Mouse (Mus musculus) heart, adult 2 months (tissue): ENCODE measurements around the gene Relch. TPM values are rescaled to one million over a fixed set of nuclear protein-coding genes. Genes with fewer than 3 reads are reported as not detected.

Experiments
- DNase-seq, 2 experiments: peaks; one replicate each; pipeline ENCODE4 v3.0.0; 2021
- H3K27ac ChIP-seq: fragments of 200-600 bp; 2 replicates; pipeline ENCODE4 v1.8.1; 2022
- H3K27me3 ChIP-seq: fragments of 200-500 bp; 2 replicates; pipeline ENCODE4 v1.6.1; 2012; ENCODE audit warnings: mild to moderate bottlenecking, low read length, inconsistent platforms, mixed read lengths; ENCODE audit not compliant: control insufficient read depth, insufficient read depth
- H3K36me3 ChIP-seq: fragments of 200-500 bp; 2 replicates; pipeline ENCODE4 v1.6.1; 2012; ENCODE audit warnings: low read length, inconsistent platforms; ENCODE audit not compliant: control insufficient read depth, insufficient read depth
- H3K4me1 ChIP-seq: fragments of 200-500 bp; 2 replicates; pipeline ENCODE4 v1.6.1; 2011; ENCODE audit warnings: low read length; ENCODE audit not compliant: control insufficient read depth, insufficient read depth
- H3K4me3 ChIP-seq: fragments of 200-600 bp; 2 replicates; pipeline ENCODE4 v1.8.1; 2022
- H3K79me2 ChIP-seq: fragments of 200-500 bp; replicated peaks from 2 replicates; pipeline ENCODE4 v1.6.1; 2012; ENCODE audit warnings: mild to moderate bottlenecking, inconsistent platforms, low read length, moderate library complexity, mixed read lengths; ENCODE audit not compliant: control insufficient read depth, insufficient read depth
- H3K9ac ChIP-seq: fragments of 200-500 bp; 2 replicates; pipeline ENCODE4 v1.6.1; 2012; ENCODE audit warnings: low read depth, mild to moderate bottlenecking, control low read depth, inconsistent platforms, low read length, mixed read lengths
- CTCF ChIP-seq: fragments of 200-600 bp; IDR thresholded peaks from 2 replicates; pipeline ENCODE4 v1.8.1; 2022; ENCODE audit warnings: antibody characterized with exemption, mild to moderate bottlenecking, moderate library complexity
- EP300 ChIP-seq: fragments of 200-500 bp; IDR thresholded peaks from 2 replicates; pipeline ENCODE4 v1.6.1; 2011; ENCODE audit warnings: low read depth, low read length, control low read depth; ENCODE audit not compliant: insufficient read depth
- POLR2A ChIP-seq: fragments of 200-500 bp; IDR thresholded peaks from 2 replicates; pipeline ENCODE4 v1.6.1; 2011; ENCODE audit warnings: mild to moderate bottlenecking, low read depth, low read length, control low read depth; ENCODE audit not compliant: insufficient read depth
- WGBS: fragments of 180-500 bp; shearing (Covaris S2); methylation state at CpG from one replicate; pipeline ENCODE4 v1.1.7; 2018; 5-methylcytosine and 5-hydroxymethylcytosine counted together
- intact Hi-C: fragments of 180-260 bp; cut with DNase I; formaldehyde crosslinking; loops from one replicate; pipeline ENCODE4 v1.15.1; 2025
- polyA plus RNA-seq: library from polyadenylated mRNA; depleted of rRNA; stranded (reverse); fragments of >200 nt; gene quantifications from 2 replicates; pipeline ENCODE4 v1.2.3, GENCODE M21; 2012
- total RNA-seq, 2 experiments: library from RNA; stranded (reverse); gene quantifications; 2 replicates each; pipeline ENCODE4 v1.2.3; 2021

Gene Relch
- total and polyA plus RNA-seq, 3 experiments = 8.4 to 21.6 (median 18.9) TPM

GRCm38 (mm10) chr1:105768397-105768796 lies 104.7 kb downstream of the Relch start:
- no peak overlapping the region for H3K4me3 ChIP-seq
- no peaks in the 10 kb centered on the region for H3K36me3 ChIP-seq
- WGBS = 92% methylated on average over 2 of the region's 2 CpGs
- no peak for TF ChIP-seq POLR2A
- TF ChIP-seq EP300 = no peak
- intact Hi-C loops = no loop called here
- H3K27me3 ChIP-seq = no peaks in the 10 kb centered on the region
- no peak overlapping the region for H3K27ac ChIP-seq
- H3K79me2 ChIP-seq = no peaks in the 10 kb centered on the region
- no peaks in the 10 kb centered on the region for H3K4me1 ChIP-seq
- no peak overlapping the region for H3K9ac ChIP-seq
- no peak for DNase-seq

- TF ChIP-seq POLR2A (no peak), EP300 (no peak), CTCF (no peak)
- DNase-seq = no peak
- Histone ChIP-seq H3K36me3 (no peaks in the 10 kb centered on the region), H3K9ac (no peak overlapping the region), H3K27me3 (no peaks in the 10 kb centered on the region), H3K27ac (no peak overlapping the region), H3K4me1 (no peaks in the 10 kb centered on the region), H3K79me2 (no peaks in the 10 kb centered on the region), H3K4me3 (no peak overlapping the region)
- intact Hi-C loops = no loop called here
- 66% methylated on average over 2 of the region's 2 CpGs for WGBS
These were observed 107.0 kb downstream of the Relch start for GRCm38 (mm10) chr1:105770685-105771084.

- WGBS = 86% methylated on average over 4 of the region's 4 CpGs
- Histone ChIP-seq H3K9ac (no peak overlapping the region), H3K27me3 (no peaks in the 10 kb centered on the region; the same call in 1 of the 2 replicates), H3K79me2 (no peaks in the 10 kb centered on the region), H3K27ac (no peak overlapping the region), H3K4me1 (no peaks in the 10 kb centered on the region), H3K36me3 (no peaks in the 10 kb centered on the region), H3K4me3 (no peak overlapping the region)
- intact Hi-C loops = no loop called here
- no peak for TF ChIP-seq CTCF
- TF ChIP-seq EP300 = no peak
- no peak for TF ChIP-seq POLR2A
- no peak for DNase-seq
These were observed 112.8 kb downstream of the Relch start for GRCm38 (mm10) chr1:105776426-105776825.

- Histone ChIP-seq H3K9ac (peak overlapping the region; percentile 1; the same call in 1 of the 2 replicates), H3K4me3 (peak overlapping the region; percentile 56), H3K27ac (no peak overlapping the region), H3K4me1 (peaks cover 1% of the 10 kb centered on the region; the same call in 1 of the 2 replicates), H3K79me2 (no peaks in the 10 kb centered on the region), H3K27me3 (no peaks in the 10 kb centered on the region; the same call in 1 of the 2 replicates), H3K36me3 (no peaks in the 10 kb centered on the region)
- no peak for TF ChIP-seq CTCF
- TF ChIP-seq EP300 = no peak
- no peak for TF ChIP-seq POLR2A
- 48% methylated on average over 12 of the region's 12 CpGs for WGBS
- DNase-seq = no peak
- intact Hi-C loops = no loop called here
These were observed 116.4 kb downstream of the Relch start for GRCm38 (mm10) chr1:105780079-105780456.

GRCm38 (mm10) chr1:105780457-105781364 lies 117.0 kb downstream of the Relch start, which contains the start of gene Tnfrsf11a:
Gene Tnfrsf11a, plus strand, starts transcription at chr1:105780718.
- no peaks in the 10 kb centered on the region for H3K36me3 ChIP-seq
- intact Hi-C loops = no loop called here
- WGBS = 8% methylated on average over 70 of the region's 77 CpGs
- H3K79me2 ChIP-seq = no peaks in the 10 kb centered on the region
- H3K4me1 ChIP-seq = peaks cover 3% of the 10 kb centered on the region; the same call in 1 of the 2 replicates
- peak; percentile 75 to 84 for DNase-seq
- peak within 1 kb of the TSS; percentile 56 for H3K4me3 ChIP-seq
- TF ChIP-seq POLR2A = no peak
- peak; percentile 66 for TF ChIP-seq CTCF
- H3K27ac ChIP-seq = no peak within 1 kb of the TSS
- H3K9ac ChIP-seq = peak within 1 kb of the TSS; percentile 87
- no peaks in the 10 kb centered on the region; the same call in 1 of the 2 replicates for H3K27me3 ChIP-seq

- no peak for DNase-seq
- Histone ChIP-seq H3K4me3 (peak overlapping the region; percentile 56), H3K79me2 (no peaks in the 10 kb centered on the region), H3K27ac (no peak overlapping the region), H3K36me3 (no peaks in the 10 kb centered on the region), H3K4me1 (peaks cover 4% of the 10 kb centered on the region), H3K27me3 (no peaks in the 10 kb centered on the region; the same call in 1 of the 2 replicates), H3K9ac (no peak overlapping the region)
- intact Hi-C loops = no loop called here
- WGBS = 43% methylated on average over 12 of the region's 12 CpGs
- TF ChIP-seq CTCF = no peak
- TF ChIP-seq EP300 = no peak
- no peak for TF ChIP-seq POLR2A
These were observed 117.9 kb downstream of the Relch start for GRCm38 (mm10) chr1:105781391-105782146.
